Mouse (Mus musculus) urinary bladder, postnatal 36 days (tissue): ENCODE measurements around the gene Fut8.

Experiments used
- DNase-seq, 2 experiments: peaks; one replicate each; pipeline ENCODE4 v3.0.0; 2022; ENCODE audit warnings: low spot score in 2 of 2, mixed read lengths in 1 of 2

The Fut8 gene

GRCm38 (mm10) chr12:77305502-77305901 is 67.6 kb downstream of the Fut8 start:
- no peak for DNase-seq

- DNase-seq: no peak
Observed at GRCm38 (mm10) chr12:77306759-77307314, 68.9 kb downstream of the Fut8 start.

- DNase-seq: no peak
Observed at GRCm38 (mm10) chr12:77309507-77309906, 71.6 kb downstream of the Fut8 start.

- no peak for DNase-seq
Observed at GRCm38 (mm10) chr12:77313502-77313901, 75.6 kb downstream of the Fut8 start.

- no peak for DNase-seq
Observed at GRCm38 (mm10) chr12:77324142-77324541, 86.2 kb downstream of the Fut8 start.

- no peak for DNase-seq
Observed at GRCm38 (mm10) chr12:77346521-77346920, 108.6 kb downstream of the Fut8 start.

- DNase-seq: no peak
Observed at GRCm38 (mm10) chr12:77349543-77349942, 111.6 kb downstream of the Fut8 start.

- DNase-seq: no peak
Observed at GRCm38 (mm10) chr12:77415720-77416119, 177.8 kb downstream of the Fut8 start.

- no peak for DNase-seq
Observed at GRCm38 (mm10) chr12:77421667-77422393, 183.9 kb downstream of the Fut8 start.

GRCm38 (mm10) chr12:77426093-77426492 is 188.2 kb downstream of the Fut8 start:
- no peak for DNase-seq

GRCm38 (mm10) chr12:77428165-77428564 is 190.2 kb downstream of the Fut8 start:
- DNase-seq: no peak

GRCm38 (mm10) chr12:77429381-77429780 is 191.5 kb downstream of the Fut8 start:
- DNase-seq: no peak

- DNase-seq: no peak
Observed at GRCm38 (mm10) chr12:77436733-77437132, 198.8 kb downstream of the Fut8 start.

- DNase-seq: no peak
Observed at GRCm38 (mm10) chr12:77450816-77451215, 212.9 kb downstream of the Fut8 start.

GRCm38 (mm10) chr12:77466178-77466577 is 228.3 kb downstream of the Fut8 start:
- DNase-seq: no peak

GRCm38 (mm10) chr12:77479931-77480330 is 242.0 kb downstream of the Fut8 start:
- DNase-seq: no peak

- no peak for DNase-seq
Observed at GRCm38 (mm10) chr12:77481153-77481552, 243.2 kb downstream of the Fut8 start.

- no peak for DNase-seq
Observed at GRCm38 (mm10) chr12:77481799-77482198, 243.9 kb downstream of the Fut8 start.

- no peak for DNase-seq
Observed at GRCm38 (mm10) chr12:77483180-77483855, 245.4 kb downstream of the Fut8 start.

GRCm38 (mm10) chr12:77484761-77485160 is 246.8 kb downstream of the Fut8 start:
- DNase-seq: no peak

GRCm38 (mm10) chr12:77491478-77491877 is 253.6 kb downstream of the Fut8 start:
- no peak for DNase-seq

GRCm38 (mm10) chr12:77495781-77496180 is 257.9 kb downstream of the Fut8 start:
- DNase-seq: no peak

- DNase-seq: no peak
Observed at GRCm38 (mm10) chr12:77498153-77498552, 260.2 kb downstream of the Fut8 start.
